Mouse (Mus musculus) hindbrain, embryonic 15.5 days (tissue): ENCODE measurements around the gene Rbfox2. TPM values are rescaled to one million over a fixed set of nuclear protein-coding genes. Genes with fewer than 3 reads are reported as not detected.

Experiments used
- ATAC-seq: fragments of 200-750 bp; cut with Nextera tagmentation; 2 replicates; pipeline ENCODE4 v1.8.0; 2017; ENCODE audit warnings: low read depth, moderate number of reproducible peaks, moderate TSS enrichment; ENCODE audit not compliant: low FRiP score
- H3K27ac ChIP-seq: fragments of 300-500 bp; sonication (generic); replicated peaks from 2 replicates; pipeline ENCODE4 v1.5.1; 2015; ENCODE audit warnings: mild to moderate bottlenecking, inconsistent platforms
- H3K27me3 ChIP-seq: fragments of 300-500 bp; sonication (generic); 2 replicates; pipeline ENCODE4 v1.6.1; 2015; ENCODE audit warnings: control low read depth, inconsistent platforms
- H3K36me3 ChIP-seq: fragments of 300-500 bp; sonication (generic); 2 replicates; pipeline ENCODE4 v1.6.1; 2015; ENCODE audit warnings: control low read depth, inconsistent platforms
- H3K4me1 ChIP-seq: fragments of 300-500 bp; sonication (generic); replicated peaks from 2 replicates; pipeline ENCODE4 v1.6.1; 2015; ENCODE audit warnings: control low read depth, inconsistent platforms
- H3K4me2 ChIP-seq: fragments of 300-500 bp; sonication (generic); 2 replicates; pipeline ENCODE4 v1.6.1; 2015; ENCODE audit warnings: moderate library complexity, mild to moderate bottlenecking, inconsistent platforms
- H3K4me3 ChIP-seq: fragments of 300-500 bp; sonication (generic); 2 replicates; pipeline ENCODE4 v1.5.1; 2015; ENCODE audit warnings: mild to moderate bottlenecking, inconsistent platforms
- H3K9ac ChIP-seq: fragments of 300-500 bp; sonication (generic); 2 replicates; pipeline ENCODE4 v1.6.1; 2015; ENCODE audit warnings: inconsistent platforms
- H3K9me3 ChIP-seq: fragments of 300-500 bp; sonication (generic); 2 replicates; pipeline ENCODE4 v1.6.1; 2016; ENCODE audit warnings: control low read depth, inconsistent platforms
- WGBS: fragments of 180-500 bp; shearing (Covaris S2); methylation state at CpG from one replicate; pipeline ENCODE4 v1.1.7; 2015; 5-methylcytosine and 5-hydroxymethylcytosine counted together
- polyA plus RNA-seq: library from polyadenylated mRNA; unstranded; fragments of >200 nt; fragmentation: Nextera tagmentation; extraction: Ambion mirVana; gene quantifications from 2 replicates; pipeline ENCODE4 v1.2.1, GENCODE M21; 2015

The Rbfox2 gene
- polyA plus RNA-seq, 1 experiment from 2014 or later, result 151 TPM

DNA sequence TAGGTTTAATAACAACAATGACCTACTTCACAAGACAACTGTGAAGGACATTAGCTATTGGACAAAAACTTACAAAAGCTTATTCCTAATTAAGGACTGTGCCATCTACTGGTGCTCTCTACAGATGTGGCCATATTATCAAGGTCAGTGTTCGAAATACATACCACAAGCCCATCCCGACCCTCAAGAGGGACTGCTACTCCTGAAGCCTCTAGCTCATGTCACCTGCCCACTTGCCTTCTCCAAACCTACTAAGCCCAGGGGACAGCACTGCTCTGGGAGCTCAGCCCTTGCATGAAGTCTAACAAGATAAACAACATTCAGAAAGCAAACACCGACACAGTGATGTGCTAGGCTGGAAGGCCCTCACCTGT lies 103.9 kb downstream of the Rbfox2 start:
- no peaks in the 10 kb centered on the region for H3K27me3 ChIP-seq
- ATAC-seq, result no peak
- no peak overlapping the region for H3K9ac ChIP-seq
- H3K36me3 ChIP-seq, result no peaks in the 10 kb centered on the region
- H3K4me2 ChIP-seq, result no peak overlapping the region
- no peak overlapping the region for H3K4me3 ChIP-seq
- peak overlapping the region; percentile 45 for H3K27ac ChIP-seq
- peaks cover 27% of the 10 kb centered on the region for H3K4me1 ChIP-seq
- no peaks in the 10 kb centered on the region for H3K9me3 ChIP-seq
- WGBS, result 77% methylated on average over 3 of the region's 3 CpGs

- peaks cover 27% of the 10 kb centered on the region for H3K4me1 ChIP-seq
- no peak overlapping the region for H3K27ac ChIP-seq
- WGBS, result 24% methylated on average over 2 of the region's 2 CpGs
These were observed 104.6 kb downstream of the Rbfox2 start for GRCm38 (mm10) chr15:77202223-77202622.

DNA sequence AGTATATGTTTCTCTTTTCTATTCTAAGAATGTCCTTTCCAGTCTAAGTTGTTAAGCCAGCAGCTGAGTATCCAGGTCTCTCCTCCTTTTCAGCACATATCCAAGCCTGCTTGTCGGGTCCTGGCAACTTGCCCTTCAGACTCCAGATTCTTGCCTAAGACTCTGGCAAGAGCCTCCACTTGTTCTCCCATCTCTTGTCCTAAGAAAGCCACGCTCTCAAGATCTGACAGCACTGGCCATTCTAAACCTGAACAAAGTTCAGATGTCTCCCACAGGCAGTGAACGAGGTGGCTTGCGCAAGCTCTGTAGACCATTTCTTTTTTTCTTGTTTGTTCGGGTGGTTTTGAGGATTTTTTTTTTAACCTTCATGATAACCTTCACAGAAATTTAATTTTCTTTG lies 110.0 kb downstream of the Rbfox2 start:
- H3K4me2 ChIP-seq, result no peak overlapping the region
- no peak for ATAC-seq

More at GRCm38 (mm10) chr15:77202223-77202622, 104.6 kb downstream of the Rbfox2 start:
- Histone ChIP-seq H3K27me3 (no peaks in the 10 kb centered on the region), H3K4me2 (no peak overlapping the region), H3K9me3 (no peaks in the 10 kb centered on the region), H3K9ac (no peak overlapping the region), H3K4me3 (no peak overlapping the region), H3K36me3 (no peaks in the 10 kb centered on the region)
- no peak for ATAC-seq

DNA sequence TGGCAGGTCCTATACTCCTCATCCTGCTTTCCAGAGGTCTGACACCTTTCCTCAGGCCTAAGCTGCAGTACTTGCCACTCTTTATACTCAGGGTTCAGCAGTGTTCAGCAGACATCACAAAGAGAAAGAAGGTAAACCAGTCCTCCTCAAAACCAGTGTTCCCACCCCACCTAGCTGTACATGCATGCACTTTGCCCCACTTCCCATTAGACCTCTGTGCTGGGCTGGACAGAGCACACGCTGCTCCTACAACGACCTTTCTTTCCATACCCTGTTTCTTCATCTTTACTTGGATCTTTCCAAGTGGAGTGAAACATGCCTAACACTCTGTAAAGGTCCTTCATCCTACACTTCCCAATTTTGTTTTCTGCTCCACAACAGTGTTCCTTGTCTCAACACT lies 110.8 kb downstream of the Rbfox2 start:
- 92% methylated on average over 2 of the region's 2 CpGs for WGBS
- H3K4me3 ChIP-seq, result no peak overlapping the region
- no peaks in the 10 kb centered on the region for H3K9me3 ChIP-seq
- no peaks in the 10 kb centered on the region for H3K27me3 ChIP-seq
- H3K27ac ChIP-seq, result no peak overlapping the region
- H3K4me2 ChIP-seq, result no peak overlapping the region
- peaks cover 11% of the 10 kb centered on the region for H3K4me1 ChIP-seq
- no peaks in the 10 kb centered on the region for H3K36me3 ChIP-seq
- ATAC-seq, result no peak
- H3K9ac ChIP-seq, result no peak overlapping the region

More for the DNA sequence above, 110.0 kb downstream of the Rbfox2 start:
- WGBS, result 81% methylated on average over 5 of the region's 5 CpGs
- Histone ChIP-seq H3K27me3 (no peaks in the 10 kb centered on the region), H3K4me1 (peaks cover 15% of the 10 kb centered on the region), H3K9me3 (no peaks in the 10 kb centered on the region), H3K9ac (no peak overlapping the region), H3K4me3 (no peak overlapping the region), H3K27ac (no peak overlapping the region), H3K36me3 (no peaks in the 10 kb centered on the region)

DNA sequence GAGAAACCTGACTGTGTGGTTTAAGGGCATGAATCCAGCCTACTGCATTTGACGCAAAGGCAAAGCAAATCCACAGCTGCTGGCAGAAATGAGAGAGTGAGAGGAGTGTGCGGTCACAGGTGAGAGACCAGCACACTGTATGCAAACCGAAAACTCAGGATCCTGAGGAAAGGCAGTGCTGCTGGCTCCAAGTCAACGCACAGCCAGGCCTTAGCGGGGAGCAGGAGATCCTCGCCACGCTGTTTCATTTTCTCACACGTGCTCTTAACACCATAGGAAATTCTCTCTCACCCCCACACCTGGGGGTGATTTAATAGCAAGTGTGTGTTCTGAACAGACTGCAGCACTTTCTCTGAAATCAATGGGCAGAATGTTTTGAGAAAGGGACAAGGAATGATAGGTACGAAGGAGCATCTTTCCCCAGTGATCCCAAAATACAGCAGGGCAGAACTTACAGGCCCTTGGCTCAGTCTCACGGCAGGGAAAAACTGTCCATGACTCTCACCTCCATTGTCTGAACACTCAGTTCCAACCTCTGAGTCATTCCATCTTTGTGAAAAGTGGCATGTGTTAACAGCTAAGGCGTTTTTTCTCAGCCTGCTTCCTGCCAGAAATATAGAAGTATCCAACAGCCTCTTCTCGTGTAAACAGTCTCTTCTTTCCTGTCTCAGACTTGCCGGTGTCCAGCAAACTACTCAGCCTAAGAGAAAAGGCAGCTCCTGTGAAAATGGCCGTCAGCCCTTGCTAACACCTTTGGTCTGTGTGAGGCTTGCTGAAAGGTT lies 114.5 kb downstream of the Rbfox2 start:
- peaks cover 11% of the 10 kb centered on the region for H3K4me1 ChIP-seq
- WGBS, result 75% methylated on average over 14 of the region's 14 CpGs
- no peak overlapping the region for H3K9ac ChIP-seq
- H3K4me3 ChIP-seq, result no peak overlapping the region
- no peak for ATAC-seq
- H3K27ac ChIP-seq, result peak overlapping the region; percentile 25; the same call in 1 of the 2 replicates
- no peaks in the 10 kb centered on the region for H3K27me3 ChIP-seq
- no peaks in the 10 kb centered on the region for H3K36me3 ChIP-seq
- no peaks in the 10 kb centered on the region for H3K9me3 ChIP-seq
- H3K4me2 ChIP-seq, result no peak overlapping the region

GRCm38 (mm10) chr15:77186096-77186495 lies 120.7 kb downstream of the Rbfox2 start:
- no peaks in the 10 kb centered on the region for H3K9me3 ChIP-seq
- H3K4me2 ChIP-seq, result no peak overlapping the region
- ATAC-seq, result no peak
- 100% methylated on average over 1 of the region's 1 CpGs for WGBS
- H3K9ac ChIP-seq, result no peak overlapping the region
- no peak overlapping the region for H3K27ac ChIP-seq
- H3K27me3 ChIP-seq, result no peaks in the 10 kb centered on the region
- H3K36me3 ChIP-seq, result no peaks in the 10 kb centered on the region
- H3K4me3 ChIP-seq, result no peak overlapping the region
- H3K4me1 ChIP-seq, result peaks cover 7% of the 10 kb centered on the region

DNA sequence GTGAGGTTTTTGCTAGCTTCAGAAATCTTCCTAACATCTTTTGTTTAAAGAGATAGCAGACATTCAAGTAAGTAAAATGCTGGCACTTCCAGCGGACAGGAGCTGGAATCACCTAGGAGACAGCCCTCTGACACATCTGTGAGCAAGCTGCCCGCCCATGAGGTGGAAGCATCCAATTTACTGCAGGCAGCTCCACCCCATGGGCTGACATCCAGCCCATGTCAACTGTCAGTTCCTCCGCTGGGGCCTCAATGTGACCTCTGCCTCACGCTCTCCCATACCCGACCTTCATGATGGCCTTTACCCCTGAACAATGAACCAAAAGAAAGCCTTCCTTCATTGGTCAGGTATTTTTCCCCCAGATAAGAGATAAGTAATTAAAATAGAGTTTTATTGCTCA lies 121.2 kb downstream of the Rbfox2 start:
- no peak for ATAC-seq
- no peak overlapping the region for H3K27ac ChIP-seq
- no peak overlapping the region for H3K9ac ChIP-seq
- WGBS, result 47% methylated on average over 5 of the region's 5 CpGs
- no peaks in the 10 kb centered on the region for H3K36me3 ChIP-seq
- no peak overlapping the region for H3K4me3 ChIP-seq
- H3K27me3 ChIP-seq, result no peaks in the 10 kb centered on the region
- no peak overlapping the region for H3K4me2 ChIP-seq
- H3K9me3 ChIP-seq, result no peaks in the 10 kb centered on the region
- H3K4me1 ChIP-seq, result peaks cover 7% of the 10 kb centered on the region

DNA sequence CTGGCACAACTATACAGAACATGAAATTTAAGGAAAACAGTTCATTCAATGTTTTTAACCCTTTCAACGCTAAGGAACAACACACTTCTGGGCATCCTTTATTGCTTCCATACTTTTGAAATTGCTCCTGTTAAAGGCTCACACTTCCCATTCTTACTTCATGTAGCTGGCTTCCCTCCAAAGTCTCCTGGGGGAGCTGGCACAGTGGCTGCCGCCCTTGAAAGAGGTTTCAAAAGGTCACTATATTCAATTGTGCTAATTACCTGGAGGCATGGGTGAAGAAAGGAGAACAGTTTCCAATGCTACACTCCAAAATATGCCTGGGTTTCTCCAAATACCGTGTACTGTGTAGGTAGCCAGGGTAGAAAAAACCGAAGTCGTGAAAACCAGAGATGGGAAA lies 124.0 kb downstream of the Rbfox2 start:
- Histone ChIP-seq H3K9me3 (no peaks in the 10 kb centered on the region), H3K9ac (no peak overlapping the region), H3K4me3 (no peak overlapping the region), H3K27me3 (no peaks in the 10 kb centered on the region), H3K4me2 (no peak overlapping the region), H3K36me3 (no peaks in the 10 kb centered on the region), H3K4me1 (peaks cover 7% of the 10 kb centered on the region), H3K27ac (no peak overlapping the region)
- 60% methylated on average over 5 of the region's 5 CpGs for WGBS
- no peak for ATAC-seq

- WGBS, result 87% methylated on average over 5 of the region's 5 CpGs
- Histone ChIP-seq H3K9me3 (no peaks in the 10 kb centered on the region), H3K27ac (no peak overlapping the region), H3K9ac (no peak overlapping the region), H3K4me3 (no peak overlapping the region), H3K4me1 (peaks cover 15% of the 10 kb centered on the region), H3K36me3 (no peaks in the 10 kb centered on the region), H3K27me3 (no peaks in the 10 kb centered on the region), H3K4me2 (no peak overlapping the region)
- no peak for ATAC-seq
These were observed 132.8 kb downstream of the Rbfox2 start for GRCm38 (mm10) chr15:77174018-77174417.

- Histone ChIP-seq H3K27ac (peak overlapping the region; percentile 52; the same call in 1 of the 2 replicates), H3K4me3 (no peak overlapping the region), H3K4me1 (peaks cover 15% of the 10 kb centered on the region), H3K27me3 (no peaks in the 10 kb centered on the region), H3K9ac (no peak overlapping the region), H3K9me3 (no peaks in the 10 kb centered on the region), H3K36me3 (no peaks in the 10 kb centered on the region), H3K4me2 (no peak overlapping the region)
- WGBS, result 29% methylated on average over 3 of the region's 3 CpGs
- ATAC-seq, result peak; percentile 73
These were observed 134.4 kb downstream of the Rbfox2 start for GRCm38 (mm10) chr15:77172414-77172813.

- H3K27ac ChIP-seq, result no peak overlapping the region
- no peak overlapping the region for H3K9ac ChIP-seq
- 91% methylated on average over 2 of the region's 2 CpGs for WGBS
- no peak overlapping the region for H3K4me2 ChIP-seq
- H3K9me3 ChIP-seq, result no peaks in the 10 kb centered on the region
- H3K4me3 ChIP-seq, result no peak overlapping the region
- no peak for ATAC-seq
- H3K36me3 ChIP-seq, result no peaks in the 10 kb centered on the region
- H3K4me1 ChIP-seq, result peaks cover 11% of the 10 kb centered on the region
- H3K27me3 ChIP-seq, result no peaks in the 10 kb centered on the region
These were observed 138.0 kb downstream of the Rbfox2 start for GRCm38 (mm10) chr15:77168781-77169180.

DNA sequence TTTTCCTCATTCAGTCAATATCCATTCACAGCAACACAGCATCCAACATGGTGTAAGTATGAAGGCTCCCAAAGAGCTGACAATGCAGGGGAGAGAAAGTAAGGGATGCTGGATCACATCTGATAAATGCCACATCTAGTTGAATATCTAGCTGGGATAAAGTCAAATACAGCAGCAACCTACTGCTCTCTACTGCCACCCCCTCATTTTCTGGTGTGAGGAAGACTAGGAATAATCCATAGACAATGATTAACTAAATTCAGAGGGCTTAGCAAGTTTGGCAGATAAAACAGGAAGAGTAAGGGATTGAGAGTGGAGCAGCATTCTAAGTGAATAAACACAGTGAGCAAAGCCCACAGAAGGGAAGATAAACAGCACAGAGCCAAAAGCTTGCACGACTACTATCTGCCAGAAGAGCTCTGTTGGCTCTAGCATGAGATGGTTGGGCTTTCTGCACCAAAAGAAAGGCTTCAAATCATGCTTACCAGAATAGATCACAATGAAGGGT lies 140.5 kb downstream of the Rbfox2 start:
- Histone ChIP-seq H3K4me3 (no peak overlapping the region), H3K9me3 (no peaks in the 10 kb centered on the region), H3K36me3 (no peaks in the 10 kb centered on the region), H3K4me1 (peaks cover 4% of the 10 kb centered on the region; the same call in 1 of the 2 replicates), H3K27me3 (no peaks in the 10 kb centered on the region), H3K9ac (no peak overlapping the region), H3K4me2 (no peak overlapping the region), H3K27ac (no peak overlapping the region)
- WGBS, result 78% methylated on average over 1 of the region's 1 CpGs
- ATAC-seq, result no peak
